Mouse (Mus musculus) forebrain, embryonic 13.5 days (tissue): ENCODE measurements around the gene Pkn3. TPM values are rescaled to one million over a fixed set of nuclear protein-coding genes. Genes with fewer than 3 reads are reported as not detected.

Experiments used
- ATAC-seq: fragments of 200-750 bp; cut with Nextera tagmentation; 2 replicates; pipeline ENCODE4 v1.8.0; 2017
- H3K27ac ChIP-seq: fragments of 300-500 bp; sonication (generic); 2 replicates; pipeline ENCODE4 v1.5.1; 2015; ENCODE audit warnings: inconsistent platforms, mild to moderate bottlenecking, moderate library complexity
- H3K27me3 ChIP-seq: fragments of 300-500 bp; sonication (generic); 2 replicates; pipeline ENCODE4 v1.6.1; 2015; ENCODE audit warnings: mild to moderate bottlenecking, inconsistent platforms
- H3K36me3 ChIP-seq: fragments of 300-500 bp; sonication (generic); 2 replicates; pipeline ENCODE4 v1.6.1; 2015; ENCODE audit warnings: mild to moderate bottlenecking, inconsistent platforms; ENCODE audit not compliant: poor library complexity, severe bottlenecking
- H3K4me1 ChIP-seq: fragments of 300-500 bp; sonication (generic); 2 replicates; pipeline ENCODE4 v1.6.1; 2015; ENCODE audit warnings: inconsistent platforms
- H3K4me2 ChIP-seq: fragments of 300-500 bp; sonication (generic); 2 replicates; pipeline ENCODE4 v1.6.1; 2015; ENCODE audit warnings: inconsistent platforms, mild to moderate bottlenecking, moderate library complexity
- H3K4me3 ChIP-seq: fragments of 300-500 bp; sonication (generic); 2 replicates; pipeline ENCODE4 v1.5.1; 2015; ENCODE audit warnings: mild to moderate bottlenecking, inconsistent platforms
- H3K9ac ChIP-seq: fragments of 300-500 bp; sonication (generic); 2 replicates; pipeline ENCODE4 v1.6.1; 2015; ENCODE audit warnings: mild to moderate bottlenecking, inconsistent platforms
- H3K9me3 ChIP-seq: fragments of 300-500 bp; sonication (generic); replicated peaks from 2 replicates; pipeline ENCODE4 v1.6.1; 2016; ENCODE audit warnings: inconsistent platforms
- WGBS: fragments of 180-500 bp; shearing (Covaris S2); methylation state at CpG from one replicate; pipeline ENCODE4 v1.1.7; 2015; 5-methylcytosine and 5-hydroxymethylcytosine counted together
- polyA plus RNA-seq: library from polyadenylated mRNA; unstranded; fragments of >200 nt; fragmentation: Nextera tagmentation; extraction: Ambion mirVana; gene quantifications from 2 replicates; pipeline ENCODE4 v1.2.1, GENCODE M21; 2015

The Pkn3 gene
- polyA plus RNA-seq, 1 experiment from 2014 or later, result 5.7 TPM

GRCm38 (mm10) chr2:30084632-30085031 lies 7.1 kb downstream of the Pkn3 start:
- Histone ChIP-seq H3K36me3 (0 out of 2 replicates have a peak, but pooled peaks cover 3% of the 10 kb centered on the region), H3K9ac (0 out of 2 replicates have a peak overlapping the region, but pooled peaks have one; percentile 45), H3K9me3 (no peaks in the 10 kb centered on the region), H3K4me1 (0 out of 2 replicates have a peak, but pooled peaks cover 7% of the 10 kb centered on the region), H3K27me3 (no peaks in the 10 kb centered on the region), H3K4me2 (peak overlapping the region; percentile 32), H3K27ac (no peak overlapping the region), H3K4me3 (peak overlapping the region; percentile 7; the same call in 1 of the 2 replicates)
- 15% methylated on average over 10 of the region's 12 CpGs for WGBS
- ATAC-seq, result no peak

- no peaks in the 10 kb centered on the region for H3K27me3 ChIP-seq
- peaks cover 8% of the 10 kb centered on the region; the same call in 1 of the 2 replicates for H3K4me1 ChIP-seq
- peaks cover 21% of the 10 kb centered on the region for H3K36me3 ChIP-seq
- no peak overlapping the region for H3K27ac ChIP-seq
- no peak overlapping the region for H3K9ac ChIP-seq
- no peaks in the 10 kb centered on the region for H3K9me3 ChIP-seq
- H3K4me3 ChIP-seq, result no peak overlapping the region
- ATAC-seq, result no peak
- 92% methylated on average over 4 of the region's 4 CpGs for WGBS
- H3K4me2 ChIP-seq, result no peak overlapping the region
These were observed 9.8 kb downstream of the Pkn3 start for GRCm38 (mm10) chr2:30087310-30087709.

- Histone ChIP-seq H3K9ac (no peak overlapping the region), H3K27ac (no peak overlapping the region), H3K9me3 (no peaks in the 10 kb centered on the region), H3K27me3 (no peaks in the 10 kb centered on the region), H3K36me3 (peaks cover 29% of the 10 kb centered on the region), H3K4me2 (no peak overlapping the region), H3K4me3 (no peak overlapping the region), H3K4me1 (peaks cover 23% of the 10 kb centered on the region)
- 91% methylated on average over 12 of the region's 12 CpGs for WGBS
- ATAC-seq, result no peak
These were observed 14.0 kb downstream of the Pkn3 start for GRCm38 (mm10) chr2:30091521-30091920.

- H3K4me1 ChIP-seq, result peaks cover 23% of the 10 kb centered on the region
- peak overlapping the region; percentile 67 for H3K4me3 ChIP-seq
- peak overlapping the region; percentile 74; the same call in 1 of the 2 replicates for H3K9ac ChIP-seq
- ATAC-seq, result no peak
- H3K9me3 ChIP-seq, result no peaks in the 10 kb centered on the region
- H3K27ac ChIP-seq, result no peak overlapping the region
- H3K27me3 ChIP-seq, result no peaks in the 10 kb centered on the region
- peaks cover 36% of the 10 kb centered on the region for H3K36me3 ChIP-seq
- H3K4me2 ChIP-seq, result peak overlapping the region; percentile 83
- 60% methylated on average over 6 of the region's 6 CpGs for WGBS
These were observed 14.9 kb downstream of the Pkn3 start for GRCm38 (mm10) chr2:30092280-30092918.

- under 1% methylated on average over 50 of the region's 51 CpGs for whole genome bisulfite sequencing
- Histone ChIP-seq H3K9me3 (no peaks in the 10 kb centered on the region), H3K4me1 (peaks cover 23% of the 10 kb centered on the region), H3K27me3 (no peaks in the 10 kb centered on the region), H3K9ac (peak within 1 kb of the TSS; percentile 74), H3K27ac (peak within 1 kb of the TSS; percentile 41; the same call in 1 of the 2 replicates), H3K4me2 (peak within 1 kb of the TSS; percentile 83), H3K36me3 (peaks cover 45% of the 10 kb centered on the region), H3K4me3 (peak within 1 kb of the TSS; percentile 67)
- ATAC-seq, result peak; percentile 97
These were observed 16.2 kb downstream of the Pkn3 start, which contains the start of gene Zdhhc12 for GRCm38 (mm10) chr2:30093471-30094207. Gene Zdhhc12, minus strand, starts transcription at chr2:30093648.

- 1% methylated on average over 13 of the region's 13 CpGs for WGBS
- Histone ChIP-seq H3K4me1 (peaks cover 23% of the 10 kb centered on the region), H3K27me3 (no peaks in the 10 kb centered on the region), H3K9ac (peak overlapping the region; percentile 74), H3K27ac (no peak overlapping the region), H3K36me3 (peaks cover 50% of the 10 kb centered on the region), H3K4me3 (peak overlapping the region; percentile 67), H3K9me3 (no peaks in the 10 kb centered on the region), H3K4me2 (peak overlapping the region; percentile 83)
- 0 out of 2 replicates have a peak, but pooled peaks have one; percentile 11 for ATAC-seq
These were observed 16.7 kb downstream of the Pkn3 start for GRCm38 (mm10) chr2:30094208-30094588.

- no peaks in the 10 kb centered on the region for H3K27me3 ChIP-seq
These were observed 18.5 kb downstream of the Pkn3 start for GRCm38 (mm10) chr2:30095882-30096527.

GRCm38 (mm10) chr2:30100214-30100613 lies 22.7 kb downstream of the Pkn3 start:
- WGBS, result 80% methylated on average over 4 of the region's 4 CpGs
- H3K36me3 ChIP-seq, result peaks cover 89% of the 10 kb centered on the region

More at GRCm38 (mm10) chr2:30095882-30096527, 18.5 kb downstream of the Pkn3 start:
- Histone ChIP-seq H3K36me3 (peaks cover 57% of the 10 kb centered on the region), H3K4me3 (no peak overlapping the region), H3K4me1 (peaks cover 23% of the 10 kb centered on the region), H3K4me2 (no peak overlapping the region), H3K9me3 (no peaks in the 10 kb centered on the region), H3K27ac (no peak overlapping the region), H3K9ac (no peak overlapping the region)
- no peak for ATAC-seq
- 95% methylated on average over 2 of the region's 2 CpGs for WGBS

GRCm38 (mm10) chr2:30106364-30106763 lies 28.9 kb downstream of the Pkn3 start:
- Histone ChIP-seq H3K4me1 (no peaks in the 10 kb centered on the region), H3K4me2 (no peak overlapping the region), H3K36me3 (peaks cover 94% of the 10 kb centered on the region), H3K9ac (no peak overlapping the region), H3K27me3 (no peaks in the 10 kb centered on the region), H3K27ac (no peak overlapping the region), H3K4me3 (no peak overlapping the region), H3K9me3 (no peaks in the 10 kb centered on the region)
- ATAC-seq, result no peak

More at GRCm38 (mm10) chr2:30100214-30100613, 22.7 kb downstream of the Pkn3 start:
- no peak overlapping the region for H3K9ac ChIP-seq
- no peaks in the 10 kb centered on the region for H3K9me3 ChIP-seq
- no peak overlapping the region for H3K27ac ChIP-seq
- H3K4me2 ChIP-seq, result no peak overlapping the region
- no peaks in the 10 kb centered on the region for H3K4me1 ChIP-seq
- ATAC-seq, result no peak
- H3K27me3 ChIP-seq, result no peaks in the 10 kb centered on the region
- H3K4me3 ChIP-seq, result no peak overlapping the region

GRCm38 (mm10) chr2:30107646-30108045 lies 30.2 kb downstream of the Pkn3 start:
- no peak overlapping the region for H3K9ac ChIP-seq
- no peak for ATAC-seq

GRCm38 (mm10) chr2:30108260-30108659 lies 30.8 kb downstream of the Pkn3 start:
- Histone ChIP-seq H3K4me3 (no peak overlapping the region), H3K9ac (no peak overlapping the region), H3K4me1 (no peaks in the 10 kb centered on the region), H3K27ac (no peak overlapping the region), H3K27me3 (no peaks in the 10 kb centered on the region), H3K36me3 (peaks cover 93% of the 10 kb centered on the region), H3K4me2 (no peak overlapping the region), H3K9me3 (no peaks in the 10 kb centered on the region)
- WGBS, result 97% methylated on average over 4 of the region's 4 CpGs
- no peak for ATAC-seq

More at GRCm38 (mm10) chr2:30107646-30108045, 30.2 kb downstream of the Pkn3 start:
- Histone ChIP-seq H3K27ac (no peak overlapping the region), H3K36me3 (peaks cover 93% of the 10 kb centered on the region), H3K4me1 (no peaks in the 10 kb centered on the region), H3K9me3 (no peaks in the 10 kb centered on the region), H3K4me2 (no peak overlapping the region), H3K27me3 (no peaks in the 10 kb centered on the region), H3K4me3 (no peak overlapping the region)
- 89% methylated on average over 5 of the region's 5 CpGs for WGBS

- WGBS, result 97% methylated on average over 2 of the region's 2 CpGs
- no peak overlapping the region for H3K27ac ChIP-seq
- H3K27me3 ChIP-seq, result no peaks in the 10 kb centered on the region
- H3K9ac ChIP-seq, result no peak overlapping the region
- no peak for ATAC-seq
- no peaks in the 10 kb centered on the region for H3K4me1 ChIP-seq
- no peak overlapping the region for H3K4me2 ChIP-seq
- H3K4me3 ChIP-seq, result no peak overlapping the region
- peaks cover 68% of the 10 kb centered on the region for H3K36me3 ChIP-seq
- no peaks in the 10 kb centered on the region for H3K9me3 ChIP-seq
These were observed 34.0 kb downstream of the Pkn3 start for GRCm38 (mm10) chr2:30111500-30111899.
